Mouse (Mus musculus): ENCODE measurements around the gene Dazap1. TPM values are rescaled to one million over a fixed set of nuclear protein-coding genes. Genes with fewer than 3 reads are reported as not detected.

The Dazap1 gene
- total RNA-seq, 1 experiment, result 154 TPM

DNA sequence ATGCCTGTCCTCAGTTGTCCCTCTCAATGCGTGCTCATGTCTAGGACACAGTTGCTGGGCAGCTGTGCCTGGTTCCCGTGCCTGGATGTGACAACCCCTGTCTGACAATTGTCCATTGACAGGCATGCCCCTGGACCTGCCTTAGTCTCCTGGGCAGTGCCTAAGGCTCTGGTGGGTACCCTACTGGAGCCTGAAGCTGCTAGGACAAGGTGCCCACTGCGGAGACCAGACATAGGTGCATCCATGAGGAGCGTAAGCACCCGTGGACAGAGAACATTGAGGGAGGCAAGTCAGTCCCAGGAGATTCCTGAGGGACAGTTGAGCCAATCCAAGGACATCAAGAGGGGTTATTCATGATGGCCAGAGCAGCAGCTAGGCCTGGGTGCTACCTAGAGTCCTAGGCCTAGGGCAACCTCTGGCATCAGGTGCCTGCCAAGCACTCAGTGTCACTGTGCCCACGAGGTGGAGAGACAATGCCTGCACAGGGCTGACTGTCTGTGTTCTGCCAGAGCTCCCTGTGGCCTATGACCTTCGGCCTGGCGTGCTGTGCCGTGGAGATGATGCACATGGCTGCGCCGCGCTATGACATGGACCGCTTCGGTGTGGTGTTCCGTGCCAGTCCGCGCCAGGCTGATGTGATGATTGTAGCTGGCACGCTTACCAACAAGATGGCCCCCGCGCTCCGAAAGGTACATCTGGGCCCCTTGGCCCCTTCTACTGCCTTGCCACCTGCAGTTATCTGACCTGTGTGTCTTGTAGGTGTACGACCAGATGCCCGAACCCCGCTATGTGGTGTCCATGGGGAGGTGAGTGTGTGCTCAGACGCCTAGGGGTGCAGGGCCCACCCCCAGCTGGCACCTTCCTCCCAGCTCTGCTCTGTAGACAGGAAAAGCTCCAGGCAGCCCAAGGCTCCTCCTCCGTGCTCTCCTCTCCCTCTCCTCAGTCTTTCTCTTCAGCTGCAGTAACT, 6.7 kb upstream of the Dazap1 start:
- H3K27ac ChIP-seq (ENCODE audit: insufficient read depth, low read depth, low read length, poor library complexity, severe bottlenecking), result 0 out of 2 replicates have a peak overlapping the region, but pooled peaks have one; percentile 15

DNA sequence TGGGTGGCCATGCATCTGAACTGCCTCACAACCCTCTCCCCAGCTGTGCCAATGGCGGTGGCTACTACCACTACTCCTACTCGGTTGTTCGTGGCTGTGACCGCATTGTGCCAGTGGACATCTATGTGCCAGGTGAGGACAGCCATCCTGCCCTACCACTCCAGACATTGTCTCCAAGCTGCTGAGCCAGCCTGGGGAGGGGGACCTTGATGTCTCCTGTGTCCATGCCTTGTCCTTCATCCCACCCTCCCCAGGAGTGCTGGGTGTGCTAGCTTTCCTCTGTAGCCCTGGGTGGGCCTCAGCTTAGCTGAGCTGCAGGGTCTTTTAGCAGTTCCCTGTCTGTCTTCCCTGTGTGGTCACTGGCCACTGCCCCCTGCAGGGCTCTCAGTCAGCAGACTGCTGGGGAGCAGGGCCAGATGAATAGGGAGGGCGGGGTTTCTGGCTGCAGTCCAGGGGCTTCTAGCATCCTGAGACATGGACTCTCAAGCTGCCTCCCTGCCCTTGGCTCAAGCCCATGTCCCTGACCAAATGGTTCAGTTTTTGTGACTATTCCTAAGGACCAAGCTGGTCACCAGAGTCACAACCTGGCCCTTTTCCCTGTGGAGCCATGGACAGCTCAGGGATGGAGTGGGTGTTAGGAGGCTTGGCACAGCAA, 5.3 kb upstream of the Dazap1 start:
- H3K4me3 ChIP-seq (ENCODE audit: insufficient read depth in 1 of 2, low read depth in 1 of 2, low read length in 2 of 2, poor library complexity in 1 of 2, severe bottlenecking in 1 of 2), result no peak overlapping the region
- H3K36me3 ChIP-seq (ENCODE audit: control insufficient read depth, insufficient read depth, low read length, poor library complexity, severe bottlenecking), result peaks cover 53% of the 10 kb centered on the region
- no peaks in the 10 kb centered on the region for H3K9me3 ChIP-seq (ENCODE audit: control insufficient read depth, insufficient read depth, low read depth, low read length)
- H3K9ac ChIP-seq (ENCODE audit: insufficient read depth, low read depth, low read length, poor library complexity, severe bottlenecking), result no peak overlapping the region
- TF ChIP-seq MAFK (IDR thresholded peaks at IDR 0.05; ENCODE audit: insufficient read depth, low read depth, low read length) (no peak), CHD2 (IDR thresholded peaks at IDR 0.05; ENCODE audit: low read depth, low read length) (no peak), HCFC1 (IDR thresholded peaks at IDR 0.05; ENCODE audit: borderline replicate concordance, insufficient read depth, low read length) (no peak), ZC3H11A (IDR thresholded peaks at IDR 0.05; ENCODE audit: borderline replicate concordance, low read depth, low read length) (no peak), ZNF384 (IDR thresholded peaks at IDR 0.05; ENCODE audit: low read depth, low read length) (no peak)
- peaks cover 0 to 12% of the 10 kb centered on the region in 2 experiments; a peak in 2 of 4 replicates for H3K4me1 ChIP-seq (ENCODE audit: control insufficient read depth in 2 of 2, insufficient read depth in 2 of 2, low read length in 2 of 2, poor library complexity in 1 of 2)
- in situ Hi-C loops (cut with MboI; ENCODE audit: low sequenced_read_pairs in 2 of 2, unreplicated experiment in 2 of 2), result no loop called here
- no peak overlapping the region for H3K27ac ChIP-seq (ENCODE audit: insufficient read depth, low read depth, low read length, poor library complexity, severe bottlenecking)
- DNase-seq (ENCODE audit: low read depth, low spot score), result no peak

More for the DNA sequence above, 6.7 kb upstream of the Dazap1 start:
- DNase-seq (ENCODE audit: low read depth, low spot score), result no peak
- TF ChIP-seq CHD2 (IDR thresholded peaks at IDR 0.05; ENCODE audit: low read depth, low read length) (no peak), ZNF384 (IDR thresholded peaks at IDR 0.05; ENCODE audit: low read depth, low read length) (no peak), HCFC1 (IDR thresholded peaks at IDR 0.05; ENCODE audit: borderline replicate concordance, insufficient read depth, low read length) (no peak), MAFK (IDR thresholded peaks at IDR 0.05; ENCODE audit: insufficient read depth, low read depth, low read length) (no peak), ZC3H11A (IDR thresholded peaks at IDR 0.05; ENCODE audit: borderline replicate concordance, low read depth, low read length) (no peak)
- H3K4me3 ChIP-seq (ENCODE audit: insufficient read depth in 1 of 2, low read depth in 1 of 2, low read length in 2 of 2, poor library complexity in 1 of 2, severe bottlenecking in 1 of 2), result no peak overlapping the region
- H3K9me3 ChIP-seq (ENCODE audit: control insufficient read depth, insufficient read depth, low read depth, low read length), result no peaks in the 10 kb centered on the region
- H3K36me3 ChIP-seq (ENCODE audit: control insufficient read depth, insufficient read depth, low read length, poor library complexity, severe bottlenecking), result peaks cover 53% of the 10 kb centered on the region
- in situ Hi-C loops (cut with MboI; ENCODE audit: low sequenced_read_pairs in 2 of 2, unreplicated experiment in 2 of 2), result no loop called here
- H3K9ac ChIP-seq (ENCODE audit: insufficient read depth, low read depth, low read length, poor library complexity, severe bottlenecking), result no peak overlapping the region
- H3K4me1 ChIP-seq (ENCODE audit: control insufficient read depth in 2 of 2, insufficient read depth in 2 of 2, low read length in 2 of 2, poor library complexity in 1 of 2), result peaks cover 0 to 11% of the 10 kb centered on the region in 2 experiments; a peak in 2 of 4 replicates

DNA sequence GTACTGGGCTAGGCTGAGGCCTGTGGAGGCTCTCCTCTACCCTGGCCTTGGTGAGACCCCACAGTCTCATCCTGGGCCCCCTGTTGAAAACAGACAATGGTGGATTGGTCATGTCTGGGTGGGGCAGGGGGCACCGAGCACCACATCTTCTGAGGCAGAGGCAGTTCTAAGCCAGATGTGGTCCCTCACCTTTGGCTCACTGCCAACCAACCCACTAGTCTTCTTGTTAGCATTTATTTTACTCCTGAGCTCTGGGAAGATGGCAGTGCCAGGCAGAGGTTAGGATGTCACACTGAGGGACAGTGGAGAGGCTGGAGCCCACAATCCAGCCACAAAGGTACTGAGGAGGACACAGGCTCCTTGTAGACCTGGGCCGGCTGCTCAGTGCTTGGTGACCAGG, 3.4 kb upstream of the Dazap1 start:
- no peak overlapping the region for H3K4me3 ChIP-seq (ENCODE audit: insufficient read depth in 1 of 2, low read depth in 1 of 2, low read length in 2 of 2, poor library complexity in 1 of 2, severe bottlenecking in 1 of 2)
- peaks cover 47% of the 10 kb centered on the region for H3K36me3 ChIP-seq (ENCODE audit: control insufficient read depth, insufficient read depth, low read length, poor library complexity, severe bottlenecking)
- H3K4me1 ChIP-seq (ENCODE audit: control insufficient read depth in 2 of 2, insufficient read depth in 2 of 2, low read length in 2 of 2, poor library complexity in 1 of 2), result peaks cover 0 to 14% of the 10 kb centered on the region in 2 experiments; a peak in 2 of 4 replicates
- no peak overlapping the region for H3K27ac ChIP-seq (ENCODE audit: insufficient read depth, low read depth, low read length, poor library complexity, severe bottlenecking)
- H3K9me3 ChIP-seq (ENCODE audit: control insufficient read depth, insufficient read depth, low read depth, low read length), result no peaks in the 10 kb centered on the region
- no peak for DNase-seq (ENCODE audit: low read depth, low spot score)
- no peak overlapping the region for H3K9ac ChIP-seq (ENCODE audit: insufficient read depth, low read depth, low read length, poor library complexity, severe bottlenecking)
- no peak for TF ChIP-seq MAFK (IDR thresholded peaks at IDR 0.05; ENCODE audit: insufficient read depth, low read depth, low read length)
- TF ChIP-seq ZC3H11A (IDR thresholded peaks at IDR 0.05; ENCODE audit: borderline replicate concordance, low read depth, low read length), result no peak
- TF ChIP-seq ZNF384 (IDR thresholded peaks at IDR 0.05; ENCODE audit: low read depth, low read length), result no peak
- in situ Hi-C loops (cut with MboI; ENCODE audit: low sequenced_read_pairs in 2 of 2, unreplicated experiment in 2 of 2), result no loop called here

- in situ Hi-C loops (cut with MboI; ENCODE audit: low sequenced_read_pairs in 2 of 2, unreplicated experiment in 2 of 2), result no loop called here
- peaks cover 46% of the 10 kb centered on the region for H3K36me3 ChIP-seq (ENCODE audit: control insufficient read depth, insufficient read depth, low read length, poor library complexity, severe bottlenecking)
- no peak overlapping the region for H3K4me3 ChIP-seq (ENCODE audit: insufficient read depth in 1 of 2, low read depth in 1 of 2, low read length in 2 of 2, poor library complexity in 1 of 2, severe bottlenecking in 1 of 2)
- H3K9me3 ChIP-seq (ENCODE audit: control insufficient read depth, insufficient read depth, low read depth, low read length), result no peaks in the 10 kb centered on the region
- DNase-seq (ENCODE audit: low read depth, low spot score), result no peak
- H3K4me1 ChIP-seq (ENCODE audit: control insufficient read depth in 2 of 2, insufficient read depth in 2 of 2, low read length in 2 of 2, poor library complexity in 1 of 2), result peaks cover 0 to 14% of the 10 kb centered on the region in 2 experiments; a peak in 2 of 4 replicates
- H3K9ac ChIP-seq (ENCODE audit: insufficient read depth, low read depth, low read length, poor library complexity, severe bottlenecking), result no peak overlapping the region
- H3K27ac ChIP-seq (ENCODE audit: insufficient read depth, low read depth, low read length, poor library complexity, severe bottlenecking), result no peak overlapping the region
- TF ChIP-seq CHD2 (IDR thresholded peaks at IDR 0.05; ENCODE audit: low read depth, low read length) (no peak), ZNF384 (IDR thresholded peaks at IDR 0.05; ENCODE audit: low read depth, low read length) (no peak), ZC3H11A (IDR thresholded peaks at IDR 0.05; ENCODE audit: borderline replicate concordance, low read depth, low read length) (no peak), MAFK (IDR thresholded peaks at IDR 0.05; ENCODE audit: insufficient read depth, low read depth, low read length) (no peak), HCFC1 (IDR thresholded peaks at IDR 0.05; ENCODE audit: borderline replicate concordance, insufficient read depth, low read length) (no peak)
Measured at GRCm38 (mm10) chr10:80258752-80259462, 2.4 kb upstream of the Dazap1 start.

Measured in ES-E14 (cell line).